Mouse (Mus musculus) gastrocnemius, postnatal 36 days (tissue): ENCODE measurements around the gene Clint1. TPM values are rescaled to one million over a fixed set of nuclear protein-coding genes. Genes with fewer than 3 reads are reported as not detected.
"Not testable (repeated sequence)": the region's sequence is repeated elsewhere in the genome, so short reads cannot be mapped to it uniquely, and the experiment has no call there.

Experiments
- DNase-seq, 2 experiments: peaks; one replicate each; pipeline ENCODE4 v3.0.0; 2022
- intact Hi-C: fragments of 180-260 bp; cut with DNase I; formaldehyde crosslinking; loops from one replicate; pipeline ENCODE4 v1.15.1; 2025
- total RNA-seq, 2 experiments: library from RNA; stranded (reverse); gene quantifications; 2 replicates each; pipeline ENCODE4 v1.2.3; 2021

Clint1 gene
- total RNA-seq, 2 experiments from 2014 or later, result 32.6 to 34.5 TPM

DNA sequence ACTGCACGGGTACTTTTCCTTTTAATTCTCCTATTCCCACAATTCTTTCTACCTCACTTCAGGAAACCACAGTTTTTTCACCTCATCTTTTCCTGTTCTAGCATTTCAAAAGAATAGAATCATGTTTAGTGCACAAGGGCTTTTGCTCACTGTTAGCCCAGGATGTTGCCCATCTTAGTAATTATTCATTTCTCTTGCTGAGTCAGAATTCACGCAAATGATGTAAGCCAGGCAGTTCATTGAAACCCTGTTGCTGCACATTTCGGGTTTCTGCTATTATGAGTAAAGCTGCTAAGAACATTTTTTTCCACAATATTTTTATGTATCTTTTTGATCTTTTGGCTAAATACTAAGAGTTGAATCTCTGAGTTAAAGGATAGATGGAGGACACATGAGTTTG, 11.5 kb upstream of the Clint1 start:
- no peak for DNase-seq
- intact Hi-C loops, result no loop called here

DNA sequence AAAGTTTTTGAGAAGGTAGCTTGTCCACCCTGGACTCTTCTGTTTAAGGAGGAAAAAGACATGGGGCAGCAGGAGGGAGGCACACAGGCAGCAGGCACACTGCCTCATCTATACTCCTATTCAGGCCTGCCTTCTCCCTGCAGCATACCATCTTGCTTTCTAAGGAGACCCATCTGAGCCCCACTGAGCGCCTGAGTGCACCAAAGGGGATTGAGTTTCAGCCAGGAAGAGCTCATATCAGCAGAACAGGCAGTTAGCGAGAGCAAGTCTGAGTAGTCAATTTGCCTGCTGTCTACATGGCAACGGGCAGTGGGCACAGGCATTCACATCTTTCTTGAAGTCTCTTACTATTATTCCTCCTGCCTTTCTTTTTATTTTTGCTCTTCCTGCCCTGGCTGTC, 5.8 kb upstream of the Clint1 start:
- no peak for DNase-seq
- intact Hi-C loops, result no loop called here

DNA sequence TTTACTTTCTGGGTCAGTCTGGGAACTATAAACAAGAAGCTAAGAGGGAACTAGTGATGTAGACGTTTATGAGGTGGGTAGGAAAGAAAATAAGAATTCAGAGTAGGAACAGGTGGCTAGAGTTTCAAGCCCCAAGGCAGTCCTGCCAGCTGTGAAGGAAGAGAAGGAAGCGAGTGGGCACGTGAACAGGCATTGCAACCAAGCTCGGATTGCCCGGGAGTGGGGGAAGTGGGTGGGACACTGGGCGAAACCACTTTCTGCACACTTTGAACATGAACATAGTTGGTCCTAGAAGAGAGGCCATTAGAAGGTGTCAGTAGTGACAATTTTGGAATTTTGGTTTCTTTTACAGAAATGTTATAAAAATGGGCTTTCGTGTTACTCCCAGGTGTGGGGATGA, 4.3 kb upstream of the Clint1 start:
- intact Hi-C loops, result no loop called here
- no peak for DNase-seq

DNA sequence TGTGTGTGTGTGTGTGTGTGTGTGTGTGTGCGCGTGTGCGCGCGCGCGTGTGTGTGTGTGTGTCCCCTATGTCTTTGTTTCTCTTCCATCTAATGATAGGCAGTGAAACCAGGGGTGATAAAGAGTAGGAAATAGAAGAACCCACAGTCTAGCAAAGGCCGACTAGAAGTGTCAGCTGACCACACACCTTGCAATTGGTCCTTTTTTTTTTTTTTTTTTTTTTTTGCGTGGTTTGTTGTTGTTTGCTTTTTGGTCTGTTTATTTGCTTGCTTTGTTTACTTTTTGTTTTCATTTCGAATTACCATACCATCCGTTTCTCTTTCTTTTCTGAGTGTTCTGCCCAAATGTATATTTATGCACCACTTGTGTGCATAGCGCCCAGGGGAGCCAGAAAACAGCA, 3.6 kb upstream of the Clint1 start:
- intact Hi-C loops, result no loop called here

DNA sequence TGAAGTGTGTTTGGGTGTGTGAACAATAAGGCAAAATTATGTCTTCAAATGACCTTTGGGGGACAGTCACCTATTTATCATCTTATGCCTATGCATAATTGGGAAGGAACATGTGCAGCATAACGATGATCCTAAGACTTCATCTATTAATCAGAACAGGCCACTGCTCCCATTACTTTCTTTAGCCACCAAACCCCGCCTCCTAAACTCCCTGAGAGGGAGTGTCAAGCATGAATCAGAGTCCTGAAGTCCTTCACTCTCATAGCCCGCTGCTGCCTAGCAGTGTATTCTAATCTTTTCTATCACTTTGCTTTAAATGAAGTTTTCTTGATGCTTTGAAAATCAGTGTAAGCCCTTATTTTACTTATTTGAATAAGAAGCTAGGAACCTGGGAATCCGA, 2.6 kb upstream of the Clint1 start:
- no peak for DNase-seq
- intact Hi-C loops, result no loop called here

More for the DNA sequence above, 3.6 kb upstream of the Clint1 start:
- DNase-seq, result no peak

DNA sequence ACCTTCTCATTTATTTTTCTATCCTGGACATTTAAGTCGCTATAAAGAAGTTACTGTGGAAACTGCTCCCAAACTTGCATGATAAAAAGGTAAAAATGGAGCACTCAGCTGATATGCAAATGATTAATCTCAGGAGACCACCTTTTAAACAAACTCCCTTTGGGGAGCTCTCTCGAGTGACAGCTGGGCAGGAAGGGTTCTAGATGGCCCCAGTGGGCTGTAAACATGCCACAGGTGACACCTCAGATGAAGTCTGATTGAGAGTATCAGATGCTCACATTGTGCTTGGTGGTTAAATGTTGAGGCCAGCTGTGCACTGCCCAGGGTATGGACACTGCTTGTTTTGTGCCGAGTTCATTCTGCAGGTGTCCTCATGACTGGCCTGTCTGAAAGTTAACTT, 2.0 kb upstream of the Clint1 start:
- DNase-seq, result no peak
- intact Hi-C loops, result no loop called here

DNA sequence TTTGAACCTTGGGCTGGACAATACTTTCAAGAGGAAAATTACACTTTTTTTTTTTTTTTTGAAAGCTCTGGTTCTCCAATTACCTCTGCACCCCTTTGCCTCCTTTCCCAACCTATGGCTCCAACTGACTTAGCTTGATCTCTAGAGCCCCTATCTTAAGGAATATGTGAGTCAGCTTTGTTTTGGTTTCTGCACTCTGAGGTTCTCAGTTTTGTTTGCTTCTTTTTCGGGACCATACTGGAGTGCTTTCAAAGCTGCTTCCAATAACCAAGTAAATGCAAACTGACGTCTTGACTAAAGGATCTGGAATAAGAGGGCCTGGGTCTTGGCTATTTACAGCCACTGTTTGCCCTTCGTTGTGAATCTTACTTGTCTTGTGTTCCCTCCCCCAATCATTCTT, 1.5 kb upstream of the Clint1 start:
- intact Hi-C loops, result no loop called here
- no peak for DNase-seq

DNA sequence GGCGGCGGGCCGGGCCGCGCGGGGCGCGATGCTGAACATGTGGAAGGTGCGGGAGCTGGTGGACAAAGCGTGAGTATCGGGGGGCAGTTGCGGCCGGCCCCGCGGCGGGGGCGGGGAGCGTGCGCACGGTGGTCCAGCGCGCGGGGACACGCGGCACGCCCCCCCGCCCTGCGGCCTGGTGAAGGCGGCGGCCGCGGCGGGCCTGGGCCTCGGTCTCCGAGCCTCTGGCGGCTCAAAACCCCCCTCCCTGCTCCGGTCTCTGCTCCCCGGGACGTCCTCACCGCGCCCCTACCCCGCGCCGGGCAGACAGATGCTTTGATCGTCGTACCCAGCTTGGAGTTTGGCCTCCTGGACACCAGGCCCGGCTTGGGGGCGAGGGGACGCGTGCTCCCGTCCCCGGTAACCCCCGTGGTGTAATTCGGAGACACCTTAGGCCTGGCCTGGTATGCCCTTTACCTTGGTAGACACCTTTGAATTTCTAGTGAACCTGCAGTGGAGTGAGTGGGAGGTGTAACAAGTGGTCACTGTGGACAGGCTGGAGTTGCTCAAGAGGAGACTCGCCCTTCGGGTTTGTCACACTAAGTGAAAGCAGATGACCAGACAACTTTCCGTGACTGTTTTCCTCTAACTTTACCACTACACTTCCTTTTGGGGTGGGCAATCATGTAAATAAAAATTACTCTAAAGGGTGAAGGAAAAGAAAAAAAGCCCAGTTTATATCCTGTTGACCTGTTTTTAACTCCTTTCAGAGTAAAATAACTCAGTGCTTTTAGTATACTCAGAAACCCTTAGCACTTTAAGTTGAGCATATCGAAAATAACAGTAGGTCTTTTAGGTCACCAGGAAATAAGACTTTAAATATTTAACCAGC, 508 bp downstream of the Clint1 start:
- intact Hi-C loops, result no loop called here
- peak; percentile 7 to 40 for DNase-seq

DNA sequence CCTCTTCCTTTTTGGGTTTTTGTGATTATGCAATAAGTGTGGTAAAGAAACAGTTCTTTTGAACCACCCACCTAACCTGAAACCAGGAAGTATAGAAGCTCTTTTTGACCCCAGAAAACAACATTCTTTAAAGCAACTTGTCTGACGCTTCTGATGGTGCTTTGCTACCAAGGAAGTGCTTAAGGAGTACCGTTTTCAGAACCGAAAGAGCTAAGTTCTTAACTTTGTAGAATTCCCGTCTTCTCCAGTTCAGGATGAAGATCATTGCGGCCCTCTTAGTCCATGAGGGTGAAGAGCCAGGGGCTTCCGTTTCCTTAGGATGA, 1.1 kb downstream of the Clint1 start:
- DNase-seq, result no peak
- intact Hi-C loops, result no loop called here

DNA sequence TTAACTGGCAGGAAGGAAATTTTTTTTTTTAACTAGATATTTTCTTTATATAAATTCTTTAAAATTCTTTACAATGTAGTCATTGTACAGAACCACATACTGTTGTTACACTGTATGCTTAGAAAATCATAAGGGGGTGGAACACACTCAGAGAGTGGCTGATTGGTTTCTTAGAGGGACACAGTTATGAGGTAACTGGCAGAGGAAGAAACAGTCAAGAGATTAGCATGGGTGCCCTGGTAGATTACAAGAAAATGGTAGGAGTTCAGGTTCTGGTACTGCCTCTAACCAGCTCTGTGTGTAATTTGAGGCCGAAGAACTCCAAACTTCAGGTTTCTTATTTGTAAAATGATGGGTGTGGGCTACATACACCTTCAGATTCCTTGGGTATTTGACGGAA, 2.1 kb downstream of the Clint1 start:
- intact Hi-C loops, result no loop called here
- no peak for DNase-seq

DNA sequence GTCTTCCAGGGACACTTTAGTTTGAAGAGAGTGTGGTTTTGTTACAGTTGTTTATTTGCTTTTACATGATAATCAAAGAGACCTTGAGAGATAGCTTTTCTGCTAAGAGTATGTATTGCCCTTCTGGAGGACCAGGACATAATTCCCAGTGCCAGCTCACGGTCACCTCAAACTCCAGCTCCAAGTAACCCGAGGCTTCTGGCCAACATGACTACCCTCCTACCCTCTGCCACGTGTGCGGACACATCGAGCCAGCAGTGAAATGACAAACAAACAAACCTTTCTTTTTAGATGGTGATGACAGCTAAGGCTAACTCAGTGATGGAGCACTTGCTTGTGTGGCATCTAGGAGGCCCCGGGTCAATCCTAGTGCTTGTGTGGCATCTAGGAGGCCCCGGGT, 2.5 kb downstream of the Clint1 start:
- DNase-seq, result no peak
- intact Hi-C loops, result no loop called here

DNA sequence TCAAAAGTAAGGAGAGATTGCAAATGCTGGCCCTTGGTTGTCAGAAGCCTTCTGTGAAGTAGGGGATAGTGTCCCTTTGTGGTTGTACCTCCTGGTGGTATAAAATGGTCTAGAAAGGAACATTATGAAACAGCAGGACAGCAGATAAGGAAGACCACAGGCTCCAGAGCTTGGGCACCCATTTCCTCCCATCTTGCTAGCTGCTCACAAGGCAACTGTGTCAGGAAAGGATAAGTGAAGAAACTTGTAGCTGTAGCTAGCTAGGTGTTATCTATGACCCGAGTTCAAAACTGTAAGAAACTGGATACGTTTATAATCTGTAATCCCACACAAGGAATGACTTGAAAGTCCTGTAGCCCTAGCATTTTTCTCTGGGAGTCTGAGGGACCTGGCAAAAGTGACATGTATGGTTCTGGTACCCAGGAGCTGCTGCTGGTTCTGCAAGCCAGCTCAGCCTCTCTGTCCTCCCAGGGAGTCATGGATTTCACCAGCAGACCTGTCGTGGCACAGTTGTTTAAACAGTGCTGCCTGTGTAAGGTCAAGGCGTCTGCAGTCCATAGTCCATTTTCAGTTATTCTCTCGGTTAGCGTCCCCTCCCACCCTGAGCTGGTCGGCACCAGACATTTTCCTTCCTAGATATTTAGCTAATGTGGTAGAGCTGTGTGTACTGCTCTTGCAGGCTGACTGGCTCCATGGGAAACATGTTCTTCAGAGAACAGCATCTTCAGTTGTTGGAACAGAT, 3.7 kb downstream of the Clint1 start:
- DNase-seq, result no peak
- intact Hi-C loops, result no loop called here

DNA sequence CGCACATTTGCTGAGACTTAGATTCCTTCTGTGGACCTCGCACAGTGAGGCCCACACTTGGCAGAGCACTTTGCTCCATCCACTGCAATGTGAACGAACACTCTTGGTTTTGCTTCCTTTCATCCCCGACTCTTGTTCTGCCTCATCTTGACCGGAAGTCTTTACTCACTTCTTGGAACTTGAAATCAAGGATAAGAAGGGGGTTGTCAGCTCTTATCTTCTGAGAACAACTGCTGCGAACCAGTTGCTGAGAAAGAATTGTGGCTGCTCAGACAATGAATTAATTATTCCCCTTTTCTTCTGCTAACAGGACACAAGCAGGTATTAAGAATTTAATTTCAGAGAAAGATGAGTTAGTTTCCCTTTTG, 4.3 kb downstream of the Clint1 start:
- DNase-seq, result no peak
- intact Hi-C loops, result no loop called here

DNA sequence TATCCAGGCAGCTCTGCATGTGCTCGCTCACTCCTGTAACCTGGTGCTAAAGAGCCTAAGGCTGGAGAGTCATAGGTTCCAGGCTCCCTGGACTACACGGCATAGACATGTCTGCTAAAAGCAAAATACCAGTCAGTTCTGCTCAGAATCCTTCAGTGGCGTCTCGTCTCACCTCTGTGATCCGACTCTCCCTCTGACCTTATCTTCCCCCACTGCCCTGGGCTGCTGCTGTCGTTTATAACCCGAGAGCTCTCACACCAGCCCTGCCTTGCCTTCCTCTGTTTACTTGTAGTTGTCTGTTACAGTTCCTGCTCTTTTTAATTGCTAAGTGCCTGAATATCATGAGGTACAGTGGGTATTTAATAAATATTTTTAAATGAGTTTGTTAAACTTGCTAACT, 9.5 kb downstream of the Clint1 start:
- intact Hi-C loops, result no loop called here
- no peak for DNase-seq

DNA sequence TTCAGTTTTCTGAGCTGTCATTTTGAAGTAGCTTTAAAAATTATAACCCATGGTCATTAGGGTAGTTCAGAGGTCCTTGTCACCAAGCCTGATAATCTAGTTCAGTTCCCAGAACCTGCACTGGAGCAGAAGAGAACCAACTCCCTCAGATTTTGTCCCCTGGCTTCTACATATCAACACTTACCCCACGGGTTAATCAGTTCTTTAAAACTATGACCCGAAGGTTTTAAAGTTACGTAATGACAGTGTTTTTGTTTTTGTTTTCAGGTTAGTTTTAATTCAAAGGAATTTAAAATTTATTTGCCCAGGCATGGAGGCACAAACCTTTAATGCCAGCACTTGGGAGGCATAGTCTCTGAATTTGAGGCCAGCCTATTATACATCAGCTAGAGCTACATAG, 12.6 kb downstream of the Clint1 start:
- intact Hi-C loops, result no loop called here
- no peak for DNase-seq

DNA sequence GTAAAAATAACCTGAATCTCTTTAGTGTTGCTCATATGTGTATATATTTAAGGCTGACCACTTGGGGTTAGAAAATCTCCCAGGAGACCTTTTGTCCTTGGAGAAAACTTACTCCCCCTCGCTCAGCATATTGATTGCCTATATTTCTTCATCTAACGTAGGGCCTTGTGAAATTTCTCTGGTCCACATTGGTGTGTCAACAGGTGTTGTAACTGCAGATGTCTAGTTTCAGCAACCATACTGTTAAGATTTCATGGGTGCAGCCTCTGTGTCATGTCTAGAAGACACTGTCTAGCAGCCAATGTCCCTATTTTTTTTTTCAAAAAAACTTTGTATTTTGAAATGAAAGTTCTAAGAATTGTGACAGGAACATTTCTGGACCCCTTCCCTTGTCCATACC, 14.0 kb downstream of the Clint1 start:
- intact Hi-C loops, result no loop called here
- DNase-seq, result no peak

DNA sequence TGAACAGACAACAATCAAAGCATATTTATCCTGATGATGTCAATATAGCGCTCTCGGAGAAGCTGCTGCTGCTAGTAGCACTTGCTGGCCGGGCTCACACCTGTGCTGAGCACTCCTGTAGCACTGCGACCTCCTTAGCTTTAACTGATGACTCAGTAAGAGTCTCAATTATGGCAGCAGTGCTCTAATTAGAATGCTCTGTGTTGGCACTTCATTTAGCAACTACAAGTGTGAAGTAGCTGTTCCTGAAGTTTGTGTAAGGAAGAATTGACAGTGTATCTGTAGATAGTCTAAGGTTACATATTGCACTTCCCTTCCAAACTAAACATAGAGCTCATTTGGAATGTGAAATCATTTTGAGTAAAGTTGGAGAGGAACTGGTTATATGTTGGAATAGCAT, 14.7 kb downstream of the Clint1 start:
- intact Hi-C loops, result no loop called here
- DNase-seq, result no peak

DNA sequence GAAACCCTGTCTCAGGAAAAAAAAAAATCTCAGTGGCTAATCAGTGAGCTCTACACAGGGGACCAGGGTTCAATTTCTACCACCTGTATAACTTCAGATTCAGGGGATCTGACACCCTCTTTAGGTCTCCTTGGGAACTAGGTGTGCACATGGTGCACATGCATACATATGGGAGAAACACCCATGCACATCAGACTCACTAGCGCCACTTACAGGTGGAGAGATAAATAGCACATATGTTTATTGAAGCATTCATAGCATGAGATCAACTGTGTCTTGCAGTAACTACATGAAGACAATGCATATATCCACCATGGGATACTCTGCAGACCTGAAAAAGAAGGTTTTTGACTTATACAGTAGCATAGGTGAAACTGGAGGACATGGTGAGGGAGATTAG, 21.8 kb downstream of the Clint1 start:
- intact Hi-C loops, result no loop called here
- DNase-seq, result no peak

DNA sequence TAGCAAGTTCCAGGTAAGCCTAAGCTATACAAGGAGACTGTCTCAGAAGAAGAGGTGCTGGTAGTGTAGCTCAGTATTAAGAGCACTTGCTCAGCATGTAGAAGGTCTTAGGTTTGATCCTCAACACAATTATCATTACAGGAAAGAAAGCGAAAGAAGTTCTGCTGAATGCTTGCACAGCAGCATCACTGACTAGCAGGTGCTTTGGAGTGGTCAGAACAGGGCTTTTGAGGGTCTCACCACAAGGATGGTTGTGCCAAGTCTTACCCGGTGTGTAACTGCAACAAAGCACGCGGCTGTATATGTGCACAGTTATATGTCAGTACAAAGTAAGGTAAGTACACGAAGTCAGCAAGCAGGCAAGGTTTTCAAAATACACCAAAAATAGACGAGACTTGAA, 22.4 kb downstream of the Clint1 start:
- no peak for DNase-seq
- intact Hi-C loops, result no loop called here

DNA sequence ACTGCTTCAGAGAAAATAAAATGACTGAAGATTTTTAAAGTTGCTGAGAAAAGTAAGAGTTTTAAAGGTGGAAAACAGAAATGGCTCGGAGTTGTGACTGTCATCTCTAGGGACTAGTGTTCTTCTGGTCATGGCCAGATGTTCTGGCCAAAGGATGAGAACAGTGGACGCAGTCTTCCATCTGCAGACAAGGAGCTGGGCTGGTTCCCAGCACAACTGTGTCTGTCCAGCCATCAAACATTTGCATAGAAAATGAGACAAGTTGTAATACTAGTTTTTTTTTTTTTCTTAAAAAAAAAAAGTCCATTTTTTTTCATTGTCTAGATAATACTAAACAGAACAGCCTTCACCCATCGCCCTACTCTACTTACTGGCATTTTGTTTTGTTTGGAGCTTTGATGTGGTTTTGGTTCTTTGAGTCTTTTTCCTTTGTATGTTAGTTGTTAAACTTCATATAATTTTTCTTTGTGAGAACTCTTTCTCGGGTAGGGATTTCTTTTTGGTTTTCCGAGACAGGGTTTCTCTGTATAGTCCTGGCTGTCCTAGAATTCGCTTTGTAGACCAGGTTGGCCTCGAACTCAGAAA, 23.6 kb downstream of the Clint1 start:
- intact Hi-C loops, result no loop called here
- DNase-seq, result peak in 1 of 2 experiments; percentile 24

DNA sequence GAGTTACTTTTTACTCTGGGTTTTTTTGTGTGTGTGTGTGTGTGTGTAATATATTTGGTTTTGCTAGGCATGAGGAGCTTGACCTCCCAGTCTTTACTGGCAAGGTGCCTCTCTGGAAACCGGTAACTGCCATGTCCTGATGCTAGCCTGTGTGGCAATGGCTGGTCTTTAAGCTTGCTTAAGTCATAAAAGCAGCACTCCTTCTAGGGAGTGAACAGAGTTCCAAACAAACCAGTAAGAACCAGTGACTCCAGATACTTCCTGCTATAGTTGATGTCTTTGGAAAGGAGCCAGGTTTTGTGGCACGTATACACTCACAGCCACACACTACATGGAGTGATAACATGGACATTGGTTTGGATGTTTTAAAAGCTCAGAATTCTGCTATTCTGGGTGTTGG, 24.2 kb downstream of the Clint1 start:
- DNase-seq, result no peak
- intact Hi-C loops, result no loop called here

DNA sequence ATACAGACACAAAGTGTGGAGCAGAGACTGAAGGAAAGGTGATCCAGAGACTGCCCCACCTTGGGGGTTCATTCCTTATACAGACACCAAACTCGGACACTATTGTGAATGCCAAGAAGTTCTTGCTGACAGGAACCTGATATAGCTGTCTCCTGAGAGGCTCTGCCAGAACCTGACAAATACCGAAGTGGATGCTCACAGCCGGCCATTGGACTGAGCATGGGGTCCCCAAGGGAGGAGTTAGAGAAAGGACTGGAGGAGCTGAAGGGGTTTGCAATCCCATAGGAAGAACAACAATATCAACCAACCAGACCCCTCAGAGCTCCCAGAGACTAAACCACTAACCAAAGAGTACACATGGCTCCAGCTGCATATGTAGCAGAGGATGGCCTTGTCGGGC, 27.5 kb downstream of the Clint1 start:
- intact Hi-C loops, DNase-seq: not testable (repeated sequence)
